Mouse (Mus musculus): ENCODE data around the gene Parn.

The Parn gene

DNA sequence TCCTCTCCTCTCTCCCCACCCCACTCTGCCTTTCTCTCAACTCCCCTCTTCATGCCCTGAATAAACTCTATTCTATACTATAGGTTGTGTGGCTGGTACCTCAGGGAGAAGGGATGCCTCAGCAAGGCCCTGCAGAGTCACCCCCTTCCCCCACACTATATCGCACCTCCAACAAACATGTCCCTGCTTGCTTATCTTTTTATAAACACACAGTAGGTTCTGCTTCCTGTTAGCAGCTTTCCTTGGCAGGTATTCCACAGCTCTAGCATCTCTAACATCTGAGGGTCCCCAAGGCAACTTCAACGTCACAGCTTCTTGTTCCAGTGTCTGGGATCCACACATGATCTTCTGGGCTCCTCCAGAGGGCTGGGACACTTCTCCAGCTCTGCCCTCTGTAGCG, 117.3 kb downstream of the Parn start:
- no peak for DNase-seq

DNA sequence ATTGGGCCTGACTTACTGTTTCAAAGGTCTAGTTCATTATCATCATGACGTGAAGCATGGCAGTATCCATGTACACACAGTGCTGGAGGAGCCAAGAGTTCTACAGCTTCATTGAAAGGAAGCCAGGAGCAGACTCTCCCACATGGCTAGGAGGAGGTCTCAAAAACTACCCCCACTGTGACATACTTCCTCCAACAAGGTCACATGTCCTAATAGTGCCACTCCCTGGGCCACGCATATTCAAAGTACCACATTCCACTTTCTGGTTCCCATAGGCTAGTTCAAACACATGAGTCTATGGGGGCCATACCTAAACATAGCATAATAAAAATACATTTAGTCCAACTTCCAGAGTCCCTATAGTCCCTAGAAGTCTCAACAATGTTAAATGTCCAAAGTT, 118.0 kb downstream of the Parn start:
- DNase-seq = no peak

DNA sequence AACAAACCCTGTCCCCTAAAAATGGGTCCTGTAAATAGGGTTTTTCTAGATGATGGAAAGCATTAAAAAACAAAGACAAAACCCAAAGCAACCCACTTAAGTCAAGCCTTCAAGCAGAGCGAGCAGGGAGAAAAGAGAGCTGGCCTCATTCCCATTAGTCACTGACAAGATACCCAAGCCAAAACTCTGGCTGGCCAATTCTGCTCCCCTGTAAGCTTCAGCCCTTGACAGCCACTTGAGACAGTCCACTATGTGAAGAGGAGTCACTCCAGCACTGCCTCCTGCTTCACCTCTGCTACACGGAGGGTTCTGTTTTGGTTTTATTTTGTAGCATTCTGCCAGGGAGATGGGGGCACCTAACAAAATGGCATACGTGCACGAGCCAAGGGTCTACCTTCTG, 126.2 kb downstream of the Parn start:
- DNase-seq = peak; percentile 18

DNA sequence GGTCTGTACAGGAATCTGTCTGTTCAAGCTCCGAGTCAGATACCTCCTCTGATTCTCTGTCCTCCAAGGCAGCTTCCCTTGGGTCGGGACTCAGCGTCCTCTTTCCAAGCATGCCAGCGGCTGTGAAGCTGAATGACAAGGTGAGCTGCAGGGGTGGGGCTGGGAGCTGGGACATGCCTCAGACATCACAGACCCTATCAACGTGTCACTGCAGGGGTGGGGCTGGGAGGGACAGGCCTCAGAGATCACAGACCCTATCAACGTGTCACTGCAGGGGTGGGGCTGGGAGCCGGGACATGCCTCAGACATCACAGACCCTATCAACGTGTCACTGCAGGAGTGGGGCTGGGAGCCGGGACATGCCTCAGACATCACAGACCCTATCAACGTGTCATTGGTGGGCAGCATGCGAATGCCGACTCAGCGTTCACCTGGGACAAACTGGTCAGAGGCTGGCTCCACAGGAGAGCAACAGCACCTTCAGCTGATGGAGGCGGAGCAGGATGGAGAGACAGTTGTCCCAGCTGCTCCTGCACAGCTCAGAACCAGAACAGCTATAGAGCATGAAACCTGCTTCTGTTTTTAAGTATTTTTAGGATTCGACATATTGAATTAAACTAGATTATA, 126.7 kb downstream of the Parn start:
- DNase-seq = no peak

DNA sequence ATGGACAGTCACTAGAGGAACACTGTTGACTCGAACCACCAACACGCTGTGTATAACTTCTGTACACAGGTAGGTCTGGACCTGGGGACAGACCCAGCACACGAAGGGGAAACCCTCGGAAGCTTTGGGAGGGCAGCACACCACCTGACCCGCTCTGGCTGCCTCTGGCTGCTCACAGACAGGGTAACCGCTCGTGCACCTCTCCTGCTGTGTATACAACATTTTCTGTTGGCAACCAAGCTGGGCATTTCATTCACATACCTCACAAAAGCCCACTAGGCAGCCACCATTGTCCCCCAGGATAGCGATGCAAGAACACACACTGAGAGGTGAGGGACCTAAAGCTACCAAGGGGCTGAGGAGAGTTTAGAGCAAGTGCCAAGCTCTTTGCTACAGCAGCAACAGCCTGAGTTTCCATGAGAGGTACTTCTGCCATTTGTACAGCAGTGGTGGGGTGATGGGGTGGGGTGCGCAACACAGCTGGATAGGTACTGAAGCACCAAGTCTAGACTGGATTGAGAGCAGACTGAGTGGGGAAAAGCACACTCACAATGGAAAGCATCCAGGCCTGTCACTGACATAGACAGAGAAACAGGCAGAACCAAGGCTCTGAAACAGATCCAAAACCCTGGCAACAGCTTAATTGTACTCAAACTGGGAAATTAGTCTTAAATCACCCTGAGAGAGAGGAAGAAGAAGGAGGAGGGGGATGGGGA, 128.9 kb downstream of the Parn start:
- DNase-seq = peak; percentile 40

DNA sequence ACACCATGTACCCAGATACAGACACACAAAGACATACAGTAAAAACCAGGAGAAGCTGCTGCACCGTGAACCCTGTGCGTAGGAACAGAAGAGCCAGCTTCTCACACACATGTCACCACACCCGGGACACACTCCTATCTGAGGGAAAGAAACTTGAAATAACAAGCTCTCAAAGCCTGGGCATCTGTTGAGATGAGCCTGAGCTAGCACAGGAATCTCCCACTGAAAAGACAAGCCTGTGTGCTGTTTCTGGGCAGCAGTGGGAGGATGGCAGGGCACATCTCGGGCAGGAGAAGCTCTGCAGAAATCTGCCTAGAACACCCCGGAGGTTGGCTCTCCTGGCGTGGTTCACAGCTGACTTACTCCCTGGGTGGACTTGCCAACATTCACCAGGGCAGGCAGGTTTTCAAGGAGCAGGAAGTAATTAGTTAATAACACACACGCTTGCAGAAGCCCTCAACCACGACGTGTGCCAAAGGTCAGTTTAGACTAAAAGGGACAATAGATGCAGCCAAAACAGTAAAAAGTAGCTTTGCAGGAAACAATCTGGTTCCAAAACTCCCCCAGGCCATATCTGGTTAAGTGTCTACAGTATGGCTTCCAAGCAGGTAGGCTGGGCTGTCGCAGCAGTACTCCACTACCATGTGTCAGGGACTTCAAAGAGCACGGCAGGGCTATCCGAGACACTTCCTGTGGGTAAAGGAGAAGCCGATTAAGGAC, 129.6 kb downstream of the Parn start:
- DNase-seq = peak; percentile 16

DNA sequence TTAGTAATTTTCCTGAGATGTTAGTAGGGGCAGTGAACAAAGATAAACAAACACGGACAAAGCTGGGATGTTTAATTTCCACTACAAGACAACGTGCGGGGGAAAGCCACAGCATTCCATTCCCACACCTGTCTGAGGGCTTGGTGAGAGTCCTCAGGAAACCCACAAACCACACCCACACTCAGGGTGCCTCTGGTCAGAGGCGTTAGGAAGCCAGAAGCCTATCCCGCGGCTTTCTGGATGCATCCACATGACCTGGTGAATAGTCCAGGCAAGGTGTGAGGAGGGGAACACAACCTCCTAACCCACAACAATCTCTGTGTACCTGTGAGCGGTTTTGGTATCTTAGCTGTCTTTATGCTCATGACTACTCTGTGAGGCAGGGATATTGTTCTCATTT, 131.6 kb downstream of the Parn start:
- peak; percentile 38 for DNase-seq

DNA sequence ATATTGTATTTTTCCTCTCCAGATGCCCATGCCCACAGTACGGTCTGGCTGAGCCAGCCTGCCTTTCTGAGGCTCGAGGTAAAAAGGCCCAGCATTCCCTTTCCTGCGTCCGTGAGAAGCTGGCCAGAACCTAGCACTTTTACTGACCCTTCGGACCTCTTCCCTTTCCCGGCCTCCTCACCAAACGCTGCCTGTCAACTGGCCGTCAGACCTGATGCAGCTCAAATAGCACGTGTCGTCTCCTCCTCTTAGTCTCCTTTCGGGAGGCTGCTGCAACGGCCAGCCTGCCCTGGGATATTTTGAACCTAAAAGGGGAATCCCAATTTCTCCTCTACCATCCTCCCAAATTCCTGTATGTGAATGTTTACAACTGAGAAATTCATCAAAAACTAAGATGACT, 132.1 kb downstream of the Parn start:
- DNase-seq = no peak

DNA sequence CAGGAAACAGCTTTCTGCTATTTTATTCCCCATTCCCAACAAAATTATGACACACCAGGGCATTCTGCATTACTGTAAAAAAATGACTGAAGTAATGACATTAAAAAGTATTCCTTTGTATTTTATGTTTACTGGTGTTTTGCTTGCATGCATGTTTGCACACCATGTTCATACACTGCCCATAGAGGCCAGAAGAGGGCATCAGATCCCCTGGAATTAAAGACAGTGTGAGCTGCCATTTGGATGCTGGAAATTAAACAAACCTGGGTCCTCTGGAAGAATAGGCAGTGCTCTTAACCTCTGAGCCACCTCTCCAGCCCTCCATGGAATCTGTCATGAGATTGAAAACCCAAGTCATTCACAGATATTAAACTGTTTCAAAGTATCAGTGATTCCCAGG, 135.1 kb downstream of the Parn start:
- DNase-seq = peak; percentile 68

DNA sequence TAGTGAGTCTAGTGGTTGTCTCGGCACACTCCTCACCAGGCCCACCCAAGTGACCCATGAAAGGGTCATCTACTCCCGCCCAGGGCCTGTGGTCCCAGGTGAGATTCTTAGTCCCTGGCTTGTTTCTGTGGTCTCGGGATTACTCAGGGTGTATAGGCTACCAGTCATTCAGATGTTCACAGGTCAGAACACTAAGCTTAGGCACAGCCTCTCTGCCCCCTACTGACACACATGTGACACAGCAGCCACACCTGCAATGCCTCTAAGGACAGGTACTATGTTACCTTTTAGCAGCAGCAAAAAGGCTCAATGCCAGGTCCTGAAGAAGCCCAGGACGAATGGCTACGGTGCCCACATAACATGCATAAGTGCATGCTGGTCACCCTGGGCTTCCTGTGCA, 136.7 kb downstream of the Parn start:
- no peak for DNase-seq

DNA sequence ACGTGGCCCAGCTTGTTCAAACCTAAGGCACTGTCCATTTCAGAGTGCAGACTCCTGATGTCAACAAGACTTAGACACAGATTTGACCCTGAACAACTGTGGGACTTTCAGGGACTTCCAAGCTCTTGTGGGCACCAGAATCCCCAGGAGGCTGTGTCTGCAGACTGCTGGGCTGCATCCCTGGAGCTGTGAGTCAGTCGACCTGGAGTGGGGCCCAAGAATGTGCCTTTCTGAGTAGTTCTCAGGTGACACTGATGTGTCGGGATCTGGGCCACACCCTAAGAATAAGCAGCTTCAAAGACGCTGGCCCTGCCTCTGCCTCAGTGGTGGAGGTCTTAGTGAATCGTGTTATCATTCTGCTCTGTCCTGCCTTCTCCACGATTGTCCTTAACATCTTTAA, 146.6 kb downstream of the Parn start:
- DNase-seq = peak; percentile 38

DNA sequence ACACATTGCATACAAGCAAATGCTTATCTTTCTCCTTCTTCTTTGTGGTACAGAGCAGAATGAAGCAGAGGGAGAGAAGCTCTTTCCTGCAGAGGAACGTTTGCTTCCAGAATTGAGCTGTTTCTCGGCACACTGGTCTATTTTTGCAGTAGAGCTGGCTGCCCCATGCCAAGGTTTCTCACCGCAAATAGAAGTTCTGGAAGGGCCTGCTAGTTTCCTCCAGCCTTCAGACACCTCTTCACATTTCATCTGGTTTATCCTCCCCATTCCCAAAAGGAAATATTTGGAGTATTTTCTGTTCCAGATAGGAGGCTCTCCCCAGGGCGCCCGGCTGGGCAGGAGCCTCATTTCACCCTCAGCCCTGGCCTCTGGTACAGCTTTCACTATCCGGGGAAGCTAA, 147.7 kb downstream of the Parn start:
- no peak for DNase-seq

DNA sequence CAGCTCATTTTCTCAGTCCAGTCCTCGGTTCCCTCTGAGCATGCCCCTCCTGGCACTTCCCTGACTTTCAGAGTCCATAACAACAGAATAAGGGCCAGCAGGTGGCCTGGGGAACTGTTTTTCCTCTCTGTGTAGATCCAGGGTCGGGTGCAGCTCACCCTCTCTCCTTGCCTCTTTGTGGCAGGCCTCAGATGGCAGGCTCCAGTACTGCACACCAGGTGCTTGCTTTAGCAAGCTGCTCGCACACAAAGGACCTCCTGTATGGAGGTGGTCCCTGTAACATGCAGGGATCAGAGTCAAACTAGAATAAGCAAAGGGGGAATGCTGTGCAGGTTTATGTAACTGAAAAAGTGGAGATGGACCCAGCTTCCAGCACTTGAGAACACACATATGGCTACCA, 151.8 kb downstream of the Parn start:
- DNase-seq = no peak

DNA sequence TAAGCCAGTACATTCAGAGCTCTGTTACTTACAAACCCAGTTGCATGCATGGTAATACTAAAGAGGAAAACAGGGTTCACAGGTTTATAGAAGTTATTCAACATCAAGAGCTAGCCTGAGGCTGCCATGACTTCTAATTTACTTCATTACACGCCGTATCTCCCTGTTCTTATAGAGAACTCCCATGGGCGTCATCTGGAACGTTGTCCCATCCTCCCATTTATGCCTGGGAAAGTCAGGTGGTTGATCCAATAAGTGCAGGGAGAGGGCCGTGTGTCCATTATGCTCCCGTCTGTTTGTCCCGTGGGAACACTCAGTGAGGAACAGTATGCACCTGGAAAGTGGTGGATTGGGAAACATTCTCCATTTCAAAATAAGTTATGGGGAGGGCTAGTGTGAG, 152.4 kb downstream of the Parn start:
- DNase-seq = no peak

DNA sequence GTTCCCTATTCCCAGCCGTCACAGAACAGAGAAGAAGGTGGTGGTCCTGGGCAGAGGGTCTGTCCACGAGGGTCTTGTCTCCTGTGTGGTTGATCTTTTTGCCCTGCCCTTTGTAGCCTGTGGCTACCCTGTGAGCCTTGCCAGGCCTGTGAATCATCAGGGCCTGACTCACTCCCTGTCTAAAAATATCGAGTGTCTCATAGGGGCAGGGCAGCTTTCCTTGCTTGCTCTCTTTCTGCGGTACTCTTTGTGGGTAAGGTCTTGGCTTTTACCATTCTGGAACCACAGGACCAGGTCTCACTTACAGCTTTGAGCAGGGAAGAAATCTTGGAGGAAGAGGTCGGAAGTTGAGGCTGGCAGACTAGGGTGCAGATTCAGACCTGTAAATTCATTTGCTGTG, 162.9 kb downstream of the Parn start:
- peak; percentile 34 for DNase-seq

DNA sequence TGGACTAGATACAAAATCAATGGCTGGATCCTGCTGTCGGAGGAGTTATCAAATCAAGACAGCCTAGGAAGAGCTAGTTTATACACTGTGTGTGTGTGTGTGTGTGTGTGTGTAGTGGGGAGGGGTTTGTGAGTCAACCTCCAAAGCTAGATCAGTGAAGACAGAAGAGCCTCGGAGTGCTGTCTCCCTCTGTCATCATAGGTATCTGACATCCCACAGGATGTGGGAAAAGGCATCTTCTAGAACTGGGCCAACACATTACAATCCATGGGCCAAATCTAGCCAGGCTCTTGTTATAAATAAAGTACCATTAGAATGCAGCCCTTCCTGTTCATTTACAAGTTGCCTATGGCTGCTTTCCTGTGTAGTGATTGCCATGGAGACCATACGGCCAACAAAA, 163.5 kb downstream of the Parn start:
- DNase-seq = no peak

DNA sequence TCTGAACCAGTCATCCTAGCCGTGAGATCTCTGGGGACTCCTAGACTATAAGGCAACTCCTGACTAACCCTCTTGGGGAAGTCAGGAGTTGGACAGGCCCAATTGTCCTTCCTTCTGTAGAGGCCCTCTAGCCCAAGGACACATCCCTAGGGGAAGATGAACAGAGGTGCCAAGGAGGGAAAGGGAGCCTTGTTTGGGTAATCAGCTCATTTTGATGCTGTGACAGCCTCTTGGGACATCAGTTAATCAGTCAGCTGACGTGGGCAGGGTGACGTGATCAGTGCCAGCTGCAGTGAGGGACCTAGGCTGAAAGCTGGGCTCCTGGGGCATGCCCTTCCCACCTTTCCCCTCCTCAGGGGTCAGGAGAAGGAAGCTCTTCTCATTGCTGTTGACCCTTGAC, 169.0 kb downstream of the Parn start:
- DNase-seq = no peak

DNA sequence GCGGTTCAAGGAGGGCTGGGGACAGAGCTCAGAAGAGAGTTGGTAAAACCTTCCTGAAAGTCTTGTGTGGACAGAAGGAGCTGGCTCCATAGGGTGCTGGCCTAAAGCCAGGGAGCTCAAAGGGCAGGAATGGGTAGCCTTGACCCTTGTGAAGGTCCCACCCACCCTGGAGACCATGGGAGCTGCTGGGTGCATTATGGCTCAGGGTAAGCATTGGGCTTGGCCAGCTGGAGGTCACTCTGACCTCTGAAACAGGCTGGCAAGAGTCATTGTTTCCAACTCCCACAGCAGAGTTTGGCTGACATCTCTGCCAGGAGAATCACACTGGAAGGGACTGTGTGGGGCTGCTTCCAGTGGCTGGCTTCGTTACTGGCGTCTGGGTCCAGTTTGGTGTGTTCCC, 174.0 kb downstream of the Parn start:
- DNase-seq = peak; percentile 17

DNA sequence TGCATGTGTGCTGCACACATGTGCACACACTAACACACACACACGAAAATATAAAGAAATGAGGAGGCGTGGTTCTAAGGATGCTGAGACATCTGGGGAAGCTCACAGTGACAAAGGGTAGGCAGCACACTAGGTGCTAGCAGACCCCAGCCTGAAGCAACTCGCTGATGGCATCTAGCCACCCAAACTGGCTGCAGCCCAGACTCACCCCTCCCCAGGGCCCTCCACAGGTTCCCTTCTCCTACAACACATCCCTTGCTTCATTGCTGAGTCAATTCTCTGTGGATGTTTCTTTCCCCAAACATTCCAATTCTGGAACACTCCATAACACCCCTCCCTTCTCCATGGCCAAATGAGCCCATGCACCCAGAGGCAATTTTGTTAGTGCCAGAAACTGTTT, 175.0 kb downstream of the Parn start:
- DNase-seq = no peak

DNA sequence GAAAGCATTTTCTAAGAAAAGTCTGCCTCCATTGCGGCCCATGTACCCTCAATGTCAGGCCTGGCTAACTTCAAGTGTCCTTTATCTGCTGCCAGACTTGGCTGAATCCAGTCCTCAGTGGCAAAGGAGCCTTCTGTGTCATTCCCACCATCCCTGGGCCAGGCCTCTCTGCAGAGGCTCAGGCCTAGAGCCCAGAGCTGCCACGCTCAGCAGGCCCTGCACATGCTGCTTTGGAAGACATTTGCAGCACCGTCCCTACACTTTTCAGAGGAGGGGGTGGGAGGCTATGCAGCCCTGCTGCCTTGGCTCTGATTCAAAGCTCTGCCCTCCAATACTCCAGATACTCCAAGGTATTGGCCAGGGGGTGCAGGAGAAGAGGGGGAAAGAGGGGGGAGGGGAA, 176.2 kb downstream of the Parn start:
- DNase-seq = no peak
